Mouse (Mus musculus): ENCODE measurements around the gene Arhgap15. TPM values are rescaled to one million over a fixed set of nuclear protein-coding genes. Genes with fewer than 3 reads are reported as not detected.

Arhgap15 gene
- total and polyA plus RNA-seq, 3 experiments, result 16.6 to 40.3 (median 19.8) TPM

- TF ChIP-seq SIN3A (IDR thresholded peaks at IDR 0.05; ENCODE audit: low read length), result no peak; the same call in 1 of the 2 replicates
- no peak for TF ChIP-seq NRF1 (IDR thresholded peaks at IDR 0.05; ENCODE audit: low read depth, low read length)
Observed at GRCm38 (mm10) chr2:44346184-44346583, 597.6 kb downstream of the Arhgap15 start (continued).

GRCm38 (mm10) chr2:44347781-44348180, 599.2 kb downstream of the Arhgap15 start:
- in situ Hi-C loops (cut with MboI; ENCODE audit: low pct_ligation_motif_present, low pct_unique_long_range_greater_than_20kb, low sequenced_read_pairs) (loop anchor here (25.0 kb wide), 1 partner anchor 610 kb away; the partner anchor contains the start of gene Arhgap15), dilution Hi-C loops (cut with MboI; ENCODE audit: extremely low pct_ligation_motif_present, extremely low pct_unique_long_range_greater_than_20kb, low sequenced_read_pairs) (no loop called here)
- DNase-seq (ENCODE audit: extremely low read depth), result no peak
- no peak for TF ChIP-seq ETS1 (conservative IDR thresholded peaks at IDR 0.05; ENCODE audit: low read depth, low read length)
- no peak for TF ChIP-seq JUN (IDR thresholded peaks at IDR 0.05; ENCODE audit: insufficient read depth, low read depth, low read length)
- no peak for TF ChIP-seq PAX5 (IDR thresholded peaks at IDR 0.05; ENCODE audit: low read length)
- TF ChIP-seq POLR2AphosphoS2 (IDR thresholded peaks at IDR 0.05; ENCODE audit: low read depth, low read length), result no peak
- no peak for TF ChIP-seq JUND (conservative IDR thresholded peaks at IDR 0.05; ENCODE audit: low read depth, low read length)
- no peak for TF ChIP-seq CHD2 (IDR thresholded peaks at IDR 0.05; ENCODE audit: low read length)
- TF ChIP-seq RCOR1 (conservative IDR thresholded peaks at IDR 0.05; ENCODE audit: low read depth, low read length), result no peak
- TF ChIP-seq UBTF (IDR thresholded peaks at IDR 0.05; ENCODE audit: low read depth, low read length), result no peak
- no peak for TF ChIP-seq CHD1 (IDR thresholded peaks at IDR 0.05; ENCODE audit: low read depth, low read length)
- no peaks in the 10 kb centered on the region for H3K9me3 ChIP-seq (replicated peaks; ENCODE audit: low read length)
- H3K4me3 ChIP-seq (replicated peaks in 1 of 3; ENCODE audit: low read depth in 2 of 3, low read length in 2 of 3, poor library complexity in 1 of 3), result no peak overlapping the region
- H3K79me2 ChIP-seq (replicated peaks; ENCODE audit: control insufficient read depth, extremely low read depth, insufficient read depth, poor library complexity, severe bottlenecking), result no peaks in the 10 kb centered on the region
- no peaks in the 10 kb centered on the region for H3K36me3 ChIP-seq (replicated peaks in 1 of 2; ENCODE audit: control insufficient read depth in 1 of 2, insufficient read depth in 1 of 2, low read length in 1 of 2)
- no peak overlapping the region for H3K9ac ChIP-seq (ENCODE audit: insufficient read depth, low read depth)
- no peak overlapping the region for H3K27ac ChIP-seq (ENCODE audit: insufficient read depth, low read depth)
- no peak overlapping the region for H3K4me2 ChIP-seq (ENCODE audit: insufficient read depth, low read depth, poor library complexity, severe bottlenecking)
- no peaks in the 10 kb centered on the region for H3K27me3 ChIP-seq (replicated peaks)
- H3K4me1 ChIP-seq (ENCODE audit: control insufficient read depth in 1 of 2, insufficient read depth in 2 of 2), result peaks cover 28 to 39% of the 10 kb centered on the region in 2 experiments

- TF ChIP-seq MAX (IDR thresholded peaks at IDR 0.05; ENCODE audit: low read length), result no peak
Observed at GRCm38 (mm10) chr2:44349101-44349500, 600.5 kb downstream of the Arhgap15 start.

More at GRCm38 (mm10) chr2:44349101-44349500, 600.5 kb downstream of the Arhgap15 start:
- H3K27me3 ChIP-seq (replicated peaks), result no peaks in the 10 kb centered on the region
- H3K4me3 ChIP-seq (replicated peaks in 1 of 3; ENCODE audit: low read depth in 2 of 3, low read length in 2 of 3, poor library complexity in 1 of 3), result no peak overlapping the region
- DNase-seq (ENCODE audit: extremely low read depth), result no peak
- H3K9ac ChIP-seq (ENCODE audit: insufficient read depth, low read depth), result no peak overlapping the region
- peaks cover 17 to 31% of the 10 kb centered on the region in 2 experiments for H3K4me1 ChIP-seq (ENCODE audit: control insufficient read depth in 1 of 2, insufficient read depth in 2 of 2)
- no peak overlapping the region for H3K27ac ChIP-seq (ENCODE audit: insufficient read depth, low read depth)
- H3K36me3 ChIP-seq (replicated peaks in 1 of 2; ENCODE audit: control insufficient read depth in 1 of 2, insufficient read depth in 1 of 2, low read length in 1 of 2), result no peaks in the 10 kb centered on the region
- no peaks in the 10 kb centered on the region for H3K9me3 ChIP-seq (replicated peaks; ENCODE audit: low read length)
- no peaks in the 10 kb centered on the region for H3K79me2 ChIP-seq (replicated peaks; ENCODE audit: control insufficient read depth, extremely low read depth, insufficient read depth, poor library complexity, severe bottlenecking)
- H3K4me2 ChIP-seq (ENCODE audit: insufficient read depth, low read depth, poor library complexity, severe bottlenecking), result no peak overlapping the region
- dilution Hi-C loops (cut with MboI; ENCODE audit: extremely low pct_ligation_motif_present, extremely low pct_unique_long_range_greater_than_20kb, low sequenced_read_pairs), result no loop called here
- in situ Hi-C loops (cut with MboI; ENCODE audit: low pct_ligation_motif_present, low pct_unique_long_range_greater_than_20kb, low sequenced_read_pairs), result loop anchor here (25.0 kb wide), 1 partner anchor 612 kb away; the partner anchor contains the start of gene Arhgap15

All from CH12.LX (cell line).